Mouse (Mus musculus) heart, embryonic 11.5 days (tissue): ENCODE results near the gene Gpr146. TPM values are rescaled to one million over a fixed set of nuclear protein-coding genes. Genes with fewer than 3 reads are reported as not detected.

ENCODE experiments used
- ATAC-seq: fragments of 200-750 bp; cut with Nextera tagmentation; replicated peaks from 2 replicates; pipeline ENCODE4 v1.8.0; 2017; ENCODE audit warnings: moderate library complexity; ENCODE audit not compliant: insufficient number of reproducible peaks, low FRiP score, low TSS enrichment
- H3K27ac ChIP-seq: fragments of 300-500 bp; sonication (generic); 2 replicates; pipeline ENCODE4 v1.5.1; 2014; ENCODE audit warnings: mild to moderate bottlenecking, low read depth, low read length
- H3K27me3 ChIP-seq: fragments of 300-500 bp; sonication (generic); 2 replicates; pipeline ENCODE4 v1.6.1; 2014; ENCODE audit warnings: mild to moderate bottlenecking, low read length, mixed read lengths; ENCODE audit not compliant: control insufficient read depth, insufficient read depth
- H3K36me3 ChIP-seq: fragments of 300-500 bp; sonication (generic); 2 replicates; pipeline ENCODE4 v1.6.1; 2014; ENCODE audit warnings: mild to moderate bottlenecking, low read length, moderate library complexity, mixed read lengths; ENCODE audit not compliant: control insufficient read depth, insufficient read depth
- H3K4me1 ChIP-seq: fragments of 300-500 bp; sonication (generic); 2 replicates; pipeline ENCODE4 v1.6.1; 2014; ENCODE audit warnings: low read length; ENCODE audit not compliant: control insufficient read depth, insufficient read depth
- H3K4me2 ChIP-seq: fragments of 300-500 bp; sonication (generic); 2 replicates; pipeline ENCODE4 v1.6.1; 2014; ENCODE audit warnings: mild to moderate bottlenecking, moderate library complexity
- H3K4me3 ChIP-seq: fragments of 300-500 bp; sonication (generic); 2 replicates; pipeline ENCODE4 v1.5.1; 2014; ENCODE audit warnings: low read depth, low read length
- H3K9ac ChIP-seq: fragments of 300-500 bp; sonication (generic); 2 replicates; pipeline ENCODE4 v1.6.1; 2014; ENCODE audit warnings: mild to moderate bottlenecking, low read depth, low read length, moderate library complexity
- H3K9me3 ChIP-seq: fragments of 300-500 bp; sonication (generic); replicated peaks from 2 replicates; pipeline ENCODE4 v1.6.1; 2016; ENCODE audit warnings: low read length; ENCODE audit not compliant: control insufficient read depth
- WGBS: fragments of 180-500 bp; shearing (Covaris S2); extraction: QIAGEN DNeasy Blood & Tissue Kit; methylation state at CpG from one replicate; pipeline ENCODE4 v1.1.7; 2014; ENCODE audit not compliant: insufficient replicate concordance; 5-methylcytosine and 5-hydroxymethylcytosine counted together
- polyA plus RNA-seq: library from polyadenylated mRNA; unstranded; fragments of >200 nt; fragmentation: Nextera tagmentation; extraction: Ambion mirVana; gene quantifications from 2 replicates; pipeline ENCODE4 v1.2.1, GENCODE M21; 2014

Gpr146 gene
- polyA plus RNA-seq, 1 experiment from 2014 or later: 7.5 TPM

DNA sequence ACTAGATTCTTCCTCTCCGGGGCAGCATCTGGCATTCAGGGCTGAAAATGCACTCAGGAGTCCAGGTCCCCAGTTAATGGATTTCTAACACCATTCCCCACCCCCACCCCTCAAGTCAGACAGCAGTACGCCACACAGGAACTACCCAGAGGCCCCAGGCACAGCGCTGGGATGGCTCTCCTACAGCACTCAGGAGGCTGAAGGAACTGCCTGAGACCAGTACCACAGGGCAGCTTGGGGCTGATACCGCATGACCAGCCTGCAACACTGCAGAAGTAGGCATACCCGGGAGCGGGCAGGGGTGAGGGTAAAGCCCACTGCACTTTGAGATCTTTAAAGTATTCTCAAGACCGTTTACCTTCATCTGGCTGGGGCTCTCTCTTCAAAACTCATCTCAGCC is 28.0 kb downstream of the Gpr146 start:
- no peak overlapping the region for H3K4me2 ChIP-seq
- no peaks in the 10 kb centered on the region for H3K9me3 ChIP-seq
- no peak overlapping the region for H3K4me3 ChIP-seq
- H3K27me3 ChIP-seq: peaks cover 4% of the 10 kb centered on the region
- H3K36me3 ChIP-seq: no peaks in the 10 kb centered on the region
- 70% methylated on average over 7 of the region's 7 CpGs for whole genome bisulfite sequencing
- H3K9ac ChIP-seq: no peak overlapping the region
- H3K4me1 ChIP-seq: peaks cover 28% of the 10 kb centered on the region
- no peak for ATAC-seq
- H3K27ac ChIP-seq: no peak overlapping the region

DNA sequence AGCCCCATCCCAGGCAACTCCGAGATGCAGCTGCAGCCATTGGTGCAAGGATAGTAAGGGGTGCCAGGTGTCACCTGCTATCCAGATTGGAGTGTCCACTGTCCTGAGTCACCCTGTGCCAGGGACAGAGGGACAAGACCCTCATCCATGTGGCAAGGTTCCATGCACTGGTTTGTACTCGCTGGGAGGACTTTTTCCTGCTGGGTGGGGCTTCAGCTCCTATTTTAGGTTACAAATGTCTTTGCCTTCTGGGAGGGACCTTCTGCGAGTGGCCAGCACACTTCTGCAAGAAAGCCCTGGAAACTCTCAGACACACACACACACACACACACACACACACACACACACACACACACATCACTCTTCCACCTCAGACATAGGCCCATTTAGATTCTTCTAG is 28.5 kb downstream of the Gpr146 start:
- Histone ChIP-seq H3K4me1 (peaks cover 29% of the 10 kb centered on the region), H3K4me2 (no peak overlapping the region), H3K36me3 (no peaks in the 10 kb centered on the region), H3K9me3 (no peaks in the 10 kb centered on the region), H3K4me3 (no peak overlapping the region), H3K27me3 (peaks cover 6% of the 10 kb centered on the region), H3K9ac (no peak overlapping the region), H3K27ac (no peak overlapping the region)
- no peak for ATAC-seq
- WGBS: 68% methylated on average over 3 of the region's 3 CpGs

DNA sequence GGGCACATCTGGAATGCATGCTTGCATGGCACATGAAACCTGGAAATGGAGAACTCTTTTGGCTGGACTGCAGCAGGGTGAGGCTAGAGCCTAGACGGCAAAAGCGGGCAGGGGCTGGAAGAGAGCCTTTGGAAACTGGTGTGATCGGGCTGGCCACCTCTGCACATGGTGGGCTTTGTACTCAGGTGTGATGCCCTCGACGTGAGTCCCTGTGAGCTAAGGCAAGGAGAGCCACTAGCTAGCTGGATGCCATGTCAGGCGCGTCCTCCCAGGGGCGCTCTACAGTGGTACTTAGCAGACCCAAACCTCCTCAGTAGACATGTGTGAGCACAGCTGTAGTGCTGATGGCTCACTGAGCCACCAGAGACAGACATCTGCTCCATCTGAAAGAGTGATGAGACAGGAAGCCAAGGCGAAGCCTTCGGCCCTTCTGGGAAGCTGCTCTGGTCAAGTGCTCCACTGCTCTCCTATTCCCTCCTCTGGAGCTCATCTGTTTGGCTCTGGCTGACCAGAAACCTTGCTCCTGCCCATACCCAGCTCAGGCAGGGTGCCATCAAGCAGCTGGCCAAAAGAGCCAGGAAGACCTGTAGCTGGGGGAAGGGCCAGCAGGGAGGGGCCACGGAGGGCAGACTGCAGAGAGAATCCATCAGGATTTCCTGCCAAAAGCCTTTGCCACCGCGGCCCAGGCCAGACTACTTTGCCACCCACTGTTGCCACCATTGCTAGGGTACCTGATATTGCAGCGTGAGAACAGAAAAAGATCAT is 29.8 kb downstream of the Gpr146 start:
- H3K9me3 ChIP-seq: no peaks in the 10 kb centered on the region
- H3K36me3 ChIP-seq: no peaks in the 10 kb centered on the region
- H3K4me1 ChIP-seq: peaks cover 29% of the 10 kb centered on the region
- no peak overlapping the region for H3K4me3 ChIP-seq
- WGBS: 84% methylated on average over 14 of the region's 14 CpGs
- H3K9ac ChIP-seq: no peak overlapping the region
- ATAC-seq: no peak
- H3K27me3 ChIP-seq: peaks cover 15% of the 10 kb centered on the region
- no peak overlapping the region; the same call in 1 of the 2 replicates for H3K4me2 ChIP-seq
- H3K27ac ChIP-seq: no peak overlapping the region

DNA sequence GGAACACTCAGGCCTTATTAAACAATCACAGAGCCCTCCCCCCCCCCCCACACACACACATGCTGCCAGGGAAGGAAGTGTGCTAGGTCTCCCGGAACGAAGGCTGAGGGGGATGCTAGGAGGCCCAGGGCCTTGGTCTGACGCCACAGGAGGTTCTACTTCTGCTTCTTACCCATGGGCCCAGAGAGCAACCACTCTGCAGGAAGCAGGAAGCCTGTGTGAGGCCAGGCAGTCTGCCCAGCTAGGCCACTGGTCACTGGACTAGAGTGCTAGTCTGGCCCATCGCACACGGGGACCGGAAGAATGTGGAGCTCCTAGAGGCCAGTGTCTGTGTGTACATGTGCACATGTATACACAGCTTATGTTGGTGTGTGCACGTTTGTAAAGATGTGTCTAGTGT is 31.0 kb downstream of the Gpr146 start:
- Histone ChIP-seq H3K27ac (no peak overlapping the region), H3K4me1 (peaks cover 29% of the 10 kb centered on the region), H3K27me3 (peaks cover 19% of the 10 kb centered on the region), H3K9me3 (no peaks in the 10 kb centered on the region), H3K4me2 (no peak overlapping the region), H3K9ac (no peak overlapping the region), H3K36me3 (no peaks in the 10 kb centered on the region), H3K4me3 (no peak overlapping the region)
- ATAC-seq: no peak
- WGBS: 83% methylated on average over 7 of the region's 7 CpGs

DNA sequence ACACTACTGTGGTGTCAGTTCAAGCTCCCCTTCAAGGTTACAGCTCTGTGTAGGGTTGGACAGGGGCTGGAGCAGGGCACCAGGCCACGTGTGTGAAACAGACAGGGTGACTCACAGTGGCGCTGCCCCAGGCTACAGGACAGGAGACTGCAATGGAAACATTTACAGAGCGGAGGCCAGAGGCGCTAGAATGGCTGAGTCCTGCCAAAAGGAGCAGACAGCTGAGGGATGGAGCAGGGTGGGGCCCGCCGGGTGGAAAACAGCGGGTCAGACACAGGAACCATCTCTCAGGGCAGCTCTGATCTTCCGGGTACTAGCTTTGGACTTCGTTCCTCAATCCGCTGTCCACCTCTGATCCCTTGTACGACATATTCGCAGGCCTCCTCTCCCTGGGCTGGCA is 31.9 kb downstream of the Gpr146 start:
- H3K27me3 ChIP-seq: peaks cover 28% of the 10 kb centered on the region
- H3K9me3 ChIP-seq: no peaks in the 10 kb centered on the region
- no peak overlapping the region for H3K4me3 ChIP-seq
- H3K27ac ChIP-seq: peak overlapping the region; percentile 22
- ATAC-seq: peak; percentile 40
- H3K4me2 ChIP-seq: no peak overlapping the region
- 0 out of 2 replicates have a peak overlapping the region, but pooled peaks have one; percentile 22 for H3K9ac ChIP-seq
- peaks cover 29% of the 10 kb centered on the region for H3K4me1 ChIP-seq
- no peaks in the 10 kb centered on the region for H3K36me3 ChIP-seq
- WGBS: 67% methylated on average over 12 of the region's 12 CpGs

DNA sequence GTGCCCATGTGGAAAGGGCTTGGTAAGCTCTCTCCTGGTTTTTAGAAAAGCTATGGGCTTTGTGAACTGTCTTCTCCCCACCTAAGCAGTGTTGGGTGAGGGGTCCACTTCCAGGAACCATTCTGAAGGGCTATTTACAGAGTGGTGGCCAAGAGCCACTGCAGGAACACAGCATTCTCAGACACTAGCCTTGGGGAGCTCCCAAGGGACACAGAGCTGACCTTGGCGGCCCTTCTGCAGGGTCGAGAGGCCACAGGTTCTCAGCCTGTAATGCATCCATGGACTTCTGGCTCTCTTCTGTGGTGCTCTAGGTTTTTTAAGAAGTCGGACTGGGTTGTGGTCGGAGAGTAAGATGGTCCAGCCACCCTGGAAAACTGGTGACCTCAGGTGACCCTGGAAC is 32.6 kb downstream of the Gpr146 start:
- H3K36me3 ChIP-seq: no peaks in the 10 kb centered on the region
- no peak overlapping the region for H3K9ac ChIP-seq
- WGBS: 77% methylated on average over 4 of the region's 4 CpGs
- no peak overlapping the region for H3K27ac ChIP-seq
- H3K9me3 ChIP-seq: no peaks in the 10 kb centered on the region
- peaks cover 34% of the 10 kb centered on the region for H3K27me3 ChIP-seq
- no peak for ATAC-seq
- H3K4me1 ChIP-seq: peaks cover 24% of the 10 kb centered on the region
- H3K4me2 ChIP-seq: no peak overlapping the region
- no peak overlapping the region for H3K4me3 ChIP-seq

DNA sequence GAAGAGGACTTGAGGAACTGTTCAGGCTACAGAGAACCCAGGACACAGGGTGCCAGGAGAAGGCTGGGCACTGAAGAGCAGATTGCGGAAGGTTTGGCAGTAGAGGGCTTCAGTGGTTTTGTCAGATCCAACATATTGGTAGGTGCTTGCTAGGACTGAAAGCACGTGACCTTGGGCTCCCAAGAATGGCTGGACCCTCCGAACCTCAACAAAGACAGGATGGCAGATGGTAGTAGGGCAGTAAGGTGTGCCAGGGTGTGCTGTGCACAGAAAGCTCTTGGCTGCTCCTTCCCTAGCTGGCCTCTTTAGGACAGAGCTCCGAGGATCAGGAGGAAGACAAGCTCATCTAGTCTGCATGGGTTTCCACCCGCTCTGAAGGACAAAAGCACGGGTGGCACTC is 33.6 kb downstream of the Gpr146 start:
- Histone ChIP-seq H3K27ac (no peak overlapping the region), H3K4me2 (no peak overlapping the region), H3K27me3 (peaks cover 42% of the 10 kb centered on the region), H3K4me1 (peaks cover 16% of the 10 kb centered on the region), H3K4me3 (no peak overlapping the region), H3K36me3 (no peaks in the 10 kb centered on the region), H3K9me3 (no peaks in the 10 kb centered on the region), H3K9ac (no peak overlapping the region)
- no peak for ATAC-seq
- WGBS: 87% methylated on average over 6 of the region's 6 CpGs

DNA sequence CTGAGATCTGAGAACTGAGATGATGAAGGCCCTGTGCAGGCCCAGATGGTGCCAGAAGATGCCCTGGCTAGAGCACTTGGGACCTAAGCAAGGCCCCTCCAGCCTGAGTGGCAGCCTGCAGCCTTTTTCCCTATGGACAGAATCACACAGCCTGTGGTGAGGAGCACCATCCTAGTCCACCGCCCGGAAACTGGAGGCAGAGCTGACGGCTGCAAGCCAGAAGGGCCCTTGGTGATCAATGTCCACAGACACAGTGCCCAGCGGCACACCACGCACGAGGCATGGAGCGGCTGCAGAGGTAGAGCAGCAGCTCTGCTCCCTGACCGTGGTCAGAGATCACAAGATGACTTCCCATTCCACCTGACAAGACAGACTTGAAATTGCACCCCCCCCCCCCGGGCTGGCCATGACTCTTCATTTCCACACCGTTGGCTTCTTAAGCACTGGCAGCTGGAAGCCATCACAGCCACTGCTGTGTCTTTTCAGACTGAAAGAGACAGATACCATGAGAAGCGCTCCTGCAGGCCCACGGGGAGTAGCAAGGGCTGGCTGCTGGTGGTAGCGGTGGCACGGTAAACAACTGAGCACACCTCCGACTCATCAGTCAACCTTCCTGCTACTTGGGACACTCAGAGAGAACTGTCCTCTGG is 34.3 kb downstream of the Gpr146 start:
- Histone ChIP-seq H3K27ac (no peak overlapping the region), H3K9me3 (no peaks in the 10 kb centered on the region), H3K4me3 (no peak overlapping the region), H3K27me3 (peaks cover 48% of the 10 kb centered on the region), H3K36me3 (no peaks in the 10 kb centered on the region), H3K4me2 (no peak overlapping the region), H3K9ac (no peak overlapping the region), H3K4me1 (peaks cover 16% of the 10 kb centered on the region)
- 67% methylated on average over 15 of the region's 15 CpGs for WGBS
- no peak for ATAC-seq

DNA sequence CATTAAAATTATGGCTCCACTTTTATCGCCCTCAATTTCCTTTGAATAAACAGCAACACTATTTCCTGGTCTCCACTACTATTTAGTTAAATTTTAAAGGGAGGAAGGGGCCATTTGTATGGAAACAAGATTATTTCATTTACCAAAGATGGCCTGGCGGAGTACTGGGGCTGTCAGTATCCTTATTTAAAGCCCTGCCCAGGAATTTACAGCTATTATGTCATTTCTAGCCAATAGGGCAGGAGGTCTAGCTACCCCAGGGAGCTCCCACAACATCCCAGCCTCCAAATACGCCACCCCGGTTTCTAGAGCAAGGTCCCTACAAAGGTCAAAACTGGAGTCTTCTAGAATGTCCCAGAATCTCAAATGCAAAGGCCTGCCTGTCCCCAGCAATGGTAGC is 36.0 kb downstream of the Gpr146 start:
- H3K27ac ChIP-seq: no peak overlapping the region
- WGBS: 87% methylated on average over 4 of the region's 4 CpGs
- H3K9me3 ChIP-seq: no peaks in the 10 kb centered on the region
- H3K36me3 ChIP-seq: no peaks in the 10 kb centered on the region
- H3K4me2 ChIP-seq: no peak overlapping the region
- H3K4me3 ChIP-seq: no peak overlapping the region
- H3K9ac ChIP-seq: no peak overlapping the region
- no peak for ATAC-seq
- peaks cover 19% of the 10 kb centered on the region for H3K4me1 ChIP-seq
- H3K27me3 ChIP-seq: peaks cover 50% of the 10 kb centered on the region
